Mouse (Mus musculus): ENCODE data around the gene Hist1h2ak. TPM values are rescaled to one million over a fixed set of nuclear protein-coding genes. Genes with fewer than 3 reads are reported as not detected.

Hist1h2ak gene
- polyA plus RNA-seq, 1 experiment from 2014 or later = 32.0 TPM

- under 1% methylated on average over 22 of the region's 22 CpGs for WGBS
Measured at GRCm38 (mm10) chr13:21715131-21715863, 38.3 kb downstream of the Hist1h2ak start.

GRCm38 (mm10) chr13:21714725-21715124 is 38.9 kb downstream of the Hist1h2ak start:
- Histone ChIP-seq H3K27ac (peak overlapping the region; percentile 98), H3K9ac (peak overlapping the region; percentile 67; the same call in 1 of the 2 replicates), H3K4me1 (peaks cover 30% of the 10 kb centered on the region), H3K4me3 (replicated peaks) (peak overlapping the region; percentile 49), H3K9me3 (replicated peaks) (no peaks in the 10 kb centered on the region), H3K36me3 (no peaks in the 10 kb centered on the region), H3K4me2 (peak overlapping the region; percentile 79), H3K27me3 (no peaks in the 10 kb centered on the region)
- no peak for ATAC-seq (replicated peaks; ENCODE audit: low FRiP score)
- under 1% methylated on average over 7 of the region's 7 CpGs for WGBS

More at GRCm38 (mm10) chr13:21715131-21715863, 38.3 kb downstream of the Hist1h2ak start:
- no peaks in the 10 kb centered on the region for H3K9me3 ChIP-seq (replicated peaks)
- H3K4me1 ChIP-seq = peaks cover 36% of the 10 kb centered on the region
- H3K4me2 ChIP-seq = peak overlapping the region; percentile 79
- peak overlapping the region; percentile 67 for H3K9ac ChIP-seq
- no peaks in the 10 kb centered on the region for H3K36me3 ChIP-seq
- no peak for ATAC-seq (replicated peaks; ENCODE audit: low FRiP score)
- H3K27me3 ChIP-seq = no peaks in the 10 kb centered on the region
- peak overlapping the region; percentile 98 for H3K27ac ChIP-seq
- H3K4me3 ChIP-seq (replicated peaks) = peak overlapping the region; percentile 49

GRCm38 (mm10) chr13:21711698-21712097 is 41.9 kb downstream of the Hist1h2ak start:
- 28% methylated on average over 4 of the region's 4 CpGs for WGBS

GRCm38 (mm10) chr13:21710821-21711525 is 42.7 kb downstream of the Hist1h2ak start:
- H3K4me3 ChIP-seq (replicated peaks) = peak overlapping the region; percentile 77
- 2% methylated on average over 22 of the region's 22 CpGs for WGBS
- peak; percentile 80 for ATAC-seq (replicated peaks; ENCODE audit: low FRiP score)
- H3K36me3 ChIP-seq = no peaks in the 10 kb centered on the region
- H3K27me3 ChIP-seq = no peaks in the 10 kb centered on the region
- H3K9me3 ChIP-seq (replicated peaks) = no peaks in the 10 kb centered on the region
- peak overlapping the region; percentile 54; the same call in 1 of the 2 replicates for H3K27ac ChIP-seq
- H3K4me1 ChIP-seq = peaks cover 17% of the 10 kb centered on the region
- peak overlapping the region; percentile 75 for H3K4me2 ChIP-seq
- peak overlapping the region; percentile 45 for H3K9ac ChIP-seq

More at GRCm38 (mm10) chr13:21711698-21712097, 41.9 kb downstream of the Hist1h2ak start:
- ATAC-seq (replicated peaks; ENCODE audit: low FRiP score) = no peak
- peak overlapping the region; percentile 75 for H3K4me2 ChIP-seq
- peak overlapping the region; percentile 45; the same call in 1 of the 2 replicates for H3K9ac ChIP-seq
- H3K27ac ChIP-seq = no peak overlapping the region
- no peaks in the 10 kb centered on the region for H3K27me3 ChIP-seq
- no peaks in the 10 kb centered on the region for H3K36me3 ChIP-seq
- peak overlapping the region; percentile 77 for H3K4me3 ChIP-seq (replicated peaks)
- H3K9me3 ChIP-seq (replicated peaks) = no peaks in the 10 kb centered on the region
- peaks cover 17% of the 10 kb centered on the region for H3K4me1 ChIP-seq

GRCm38 (mm10) chr13:21710031-21710711 is 43.5 kb downstream of the Hist1h2ak start:
- peak overlapping the region; percentile 75 for H3K4me2 ChIP-seq
- no peaks in the 10 kb centered on the region for H3K9me3 ChIP-seq (replicated peaks)
- no peaks in the 10 kb centered on the region for H3K27me3 ChIP-seq
- peak overlapping the region; percentile 48; the same call in 1 of the 2 replicates for H3K9ac ChIP-seq
- peaks cover 13% of the 10 kb centered on the region for H3K4me1 ChIP-seq
- no peaks in the 10 kb centered on the region for H3K36me3 ChIP-seq
- ATAC-seq (replicated peaks; ENCODE audit: low FRiP score) = peak; percentile 76
- peak overlapping the region; percentile 93 for H3K27ac ChIP-seq
- under 1% methylated on average over 32 of the region's 32 CpGs for WGBS
- H3K4me3 ChIP-seq (replicated peaks) = peak overlapping the region; percentile 77

GRCm38 (mm10) chr13:21706669-21707068 is 47.0 kb downstream of the Hist1h2ak start:
- Histone ChIP-seq H3K9me3 (replicated peaks) (no peaks in the 10 kb centered on the region), H3K4me2 (no peak overlapping the region), H3K27ac (no peak overlapping the region), H3K4me1 (0 out of 2 replicates have a peak, but pooled peaks cover 6% of the 10 kb centered on the region), H3K9ac (no peak overlapping the region), H3K36me3 (no peaks in the 10 kb centered on the region), H3K27me3 (no peaks in the 10 kb centered on the region), H3K4me3 (replicated peaks) (no peak overlapping the region)
- ATAC-seq (replicated peaks; ENCODE audit: low FRiP score) = no peak
- 75% methylated on average over 4 of the region's 4 CpGs for WGBS

Small RNA genes within 50 kb of the gene (microRNA-seq; reads per million reads assigned to microRNA genes)
- gene Gm44346 (not detected), gene Gm44357 (not detected), gene Gm44367 (not detected), gene Gm44454 (not detected)

Other genes starting within 250 kb of the Hist1h2ak start
- gene Zkscan8, start 222.7 kb downstream of the Hist1h2ak start, polyA plus RNA-seq (2015; fragmentation: Nextera tagmentation; extraction: Ambion mirVana) = 6.4 and 6.7 TPM in 2 replicates
- 0.13 and 0.21 TPM in 2 replicates for gene Olfr1366, start 211.0 kb downstream of the Hist1h2ak start, polyA plus RNA-seq (2015; fragmentation: Nextera tagmentation; extraction: Ambion mirVana)
- gene Olfr1535, start 193.9 kb downstream of the Hist1h2ak start, polyA plus RNA-seq (2015; fragmentation: Nextera tagmentation; extraction: Ambion mirVana) = not detected in 2 replicates
- not detected in 2 replicates for gene Olfr1364, start 172.1 kb downstream of the Hist1h2ak start, polyA plus RNA-seq (2015; fragmentation: Nextera tagmentation; extraction: Ambion mirVana)
- not detected in 2 replicates for gene Olfr1362, start 139.8 kb downstream of the Hist1h2ak start, polyA plus RNA-seq (2015; fragmentation: Nextera tagmentation; extraction: Ambion mirVana)
- not detected in 2 replicates for gene Olfr11, start 111.3 kb downstream of the Hist1h2ak start, polyA plus RNA-seq (2015; fragmentation: Nextera tagmentation; extraction: Ambion mirVana)
- gene Olfr1361, start 90.4 kb downstream of the Hist1h2ak start, polyA plus RNA-seq (2015; fragmentation: Nextera tagmentation; extraction: Ambion mirVana) = not detected in 2 replicates
- gene Olfr1360, start 76.4 kb downstream of the Hist1h2ak start, polyA plus RNA-seq (2015; fragmentation: Nextera tagmentation; extraction: Ambion mirVana) = not detected in 2 replicates
- gene Olfr1359, start 55.7 kb downstream of the Hist1h2ak start, polyA plus RNA-seq (2015; fragmentation: Nextera tagmentation; extraction: Ambion mirVana) = not detected in 2 replicates
- gene Hist1h2bl, start 37.7 kb downstream of the Hist1h2ak start, polyA plus RNA-seq (2015; fragmentation: Nextera tagmentation; extraction: Ambion mirVana) = 1.6 and 4.5 TPM in 2 replicates
- gene Hist1h2ai, start 37.4 kb downstream of the Hist1h2ak start, polyA plus RNA-seq (2015; fragmentation: Nextera tagmentation; extraction: Ambion mirVana) = 29.5 and 35.5 TPM in 2 replicates
- 14.2 and 15.6 TPM in 2 replicates for gene Hist1h3h, start 36.2 kb downstream of the Hist1h2ak start, polyA plus RNA-seq (2015; fragmentation: Nextera tagmentation; extraction: Ambion mirVana)
- gene Hist1h2bm, start 31.8 kb downstream of the Hist1h2ak start, polyA plus RNA-seq (2015; fragmentation: Nextera tagmentation; extraction: Ambion mirVana) = 4.6 and 5.2 TPM in 2 replicates
- 0.91 and 1.9 TPM in 2 replicates for gene Hist1h4j, start 18.8 kb downstream of the Hist1h2ak start, polyA plus RNA-seq (2015; fragmentation: Nextera tagmentation; extraction: Ambion mirVana)
- 2.5 and 5.4 TPM in 2 replicates for gene Hist1h4k, start 3.3 kb downstream of the Hist1h2ak start, polyA plus RNA-seq (2015; fragmentation: Nextera tagmentation; extraction: Ambion mirVana)
- gene Hist1h2bn, start 296 bp upstream of the Hist1h2ak start, polyA plus RNA-seq (2015; fragmentation: Nextera tagmentation; extraction: Ambion mirVana) = 2.2 and 6.0 TPM in 2 replicates
- gene Hist1h1b, start 26.8 kb upstream of the Hist1h2ak start, polyA plus RNA-seq (2015; fragmentation: Nextera tagmentation; extraction: Ambion mirVana) = 24.0 and 28.9 TPM in 2 replicates
- 134 and 151 TPM in 2 replicates for gene Hist1h3i, start 29.5 kb upstream of the Hist1h2ak start, polyA plus RNA-seq (2015; fragmentation: Nextera tagmentation; extraction: Ambion mirVana)
- gene Hist1h2an, start 33.4 kb upstream of the Hist1h2ak start, polyA plus RNA-seq (2015; fragmentation: Nextera tagmentation; extraction: Ambion mirVana) = 7.2 and 7.4 TPM in 2 replicates
- 1.8 and 3.8 TPM in 2 replicates for gene Hist1h2bp, start 33.6 kb upstream of the Hist1h2ak start, polyA plus RNA-seq (2015; fragmentation: Nextera tagmentation; extraction: Ambion mirVana)
- 19.6 and 28.7 TPM in 2 replicates for gene Hist1h2bq, start 56.4 kb upstream of the Hist1h2ak start, polyA plus RNA-seq (2015; fragmentation: Nextera tagmentation; extraction: Ambion mirVana)
- gene Hist1h2ao, start 56.6 kb upstream of the Hist1h2ak start, polyA plus RNA-seq (2015; fragmentation: Nextera tagmentation; extraction: Ambion mirVana) = 1.8 and 5.5 TPM in 2 replicates
- not detected in 2 replicates for gene Hist1h4m, start 57.9 kb upstream of the Hist1h2ak start, polyA plus RNA-seq (2015; fragmentation: Nextera tagmentation; extraction: Ambion mirVana)
- gene Hist1h4n, start 78.4 kb upstream of the Hist1h2ak start, polyA plus RNA-seq (2015; fragmentation: Nextera tagmentation; extraction: Ambion mirVana) = 17.2 and 18.2 TPM in 2 replicates
- 3,941 and 3,959 TPM in 2 replicates for gene Hist1h2ap, start 79.7 kb upstream of the Hist1h2ak start, polyA plus RNA-seq (2015; fragmentation: Nextera tagmentation; extraction: Ambion mirVana)
- 19.7 and 28.8 TPM in 2 replicates for gene Hist1h2br, start 79.9 kb upstream of the Hist1h2ak start, polyA plus RNA-seq (2015; fragmentation: Nextera tagmentation; extraction: Ambion mirVana)
- gene Zfp184, start 191.3 kb upstream of the Hist1h2ak start, polyA plus RNA-seq (2015; fragmentation: Nextera tagmentation; extraction: Ambion mirVana) = 12.1 and 12.5 TPM in 2 replicates
- gene Pom121l2, start 227.4 kb upstream of the Hist1h2ak start, polyA plus RNA-seq (2015; fragmentation: Nextera tagmentation; extraction: Ambion mirVana) = 0.08 and 0.17 TPM in 2 replicates